14 mouse cellular contexts compared by ENCODE assay signal in genomic region chr1:41028021-41028420, GRCm38 (mm10).
"Had no signal": no experiment of that assay in that cellular context is flagged by ENCODE, and none has a peak within 500 bp of the region (broad histone marks: within the 10 kb centered on the region; RNA-seq: fewer than 3 reads in every experiment).

No protein-coding gene starts in this region.

- H3K36me3 ChIP-seq: liver, embryonic 13.5 days; midbrain, embryonic 15.5 days had no signal

- H3K4me3 ChIP-seq: left cerebral cortex, adult 2 months; liver, embryonic 13.5 days; midbrain, embryonic 15.5 days; myocyte had no signal

- H3K4me2 ChIP-seq: liver, embryonic 13.5 days; midbrain, embryonic 11.5 days; midbrain, embryonic 15.5 days had no signal

- H3K9me3 ChIP-seq: liver, embryonic 13.5 days; midbrain, embryonic 15.5 days had no signal

- H3K4me1 ChIP-seq: liver, embryonic 13.5 days; midbrain, embryonic 15.5 days had no signal

- H3K9ac ChIP-seq: liver, embryonic 13.5 days; midbrain, embryonic 15.5 days had no signal

- H3K27ac ChIP-seq: left cerebral cortex, adult 2 months; liver, embryonic 13.5 days; midbrain, embryonic 15.5 days; stomach, postnatal 0 days had no signal

- DNase-seq: kidney, adult 9 months; kidney, postnatal 14 days; kidney, postnatal 4 days; liver, embryonic 13.5 days; lung, adult 2 months; lung, postnatal 14 days; thymus, adult 2 months; thymus, postnatal 14 days; thymus, postnatal 4 days had no signal

- H3K27me3 ChIP-seq: liver, embryonic 13.5 days; midbrain, embryonic 15.5 days had no signal
